Mouse (Mus musculus): ENCODE data around the gene Ston1. TPM values are rescaled to one million over a fixed set of nuclear protein-coding genes. Genes with fewer than 3 reads are reported as not detected.
A peak's percentile ranks its signal among the peaks of the same experiment; 100 is the strongest.

Ston1 gene
- total RNA-seq, 2 experiments from 2014 or later, result not detected

GRCm38 (mm10) chr17:88622711-88623110 is 25.2 kb downstream of the Ston1 start:
- no peak for ATAC-seq (replicated peaks; ENCODE audit: poor library complexity, severe bottlenecking)

- ATAC-seq (replicated peaks; ENCODE audit: poor library complexity, severe bottlenecking), result no peak
Measured at GRCm38 (mm10) chr17:88624386-88624785, 26.9 kb downstream of the Ston1 start.

GRCm38 (mm10) chr17:88625350-88625749 is 27.9 kb downstream of the Ston1 start:
- peak; percentile 28; the same call in 1 of the 2 replicates for ATAC-seq (replicated peaks; ENCODE audit: poor library complexity, severe bottlenecking)

- ATAC-seq (replicated peaks; ENCODE audit: poor library complexity, severe bottlenecking), result peak; percentile 79
Measured at GRCm38 (mm10) chr17:88625931-88626330, 28.4 kb downstream of the Ston1 start.

- no peak for ATAC-seq (replicated peaks; ENCODE audit: poor library complexity, severe bottlenecking)
Measured at GRCm38 (mm10) chr17:88626347-88626811, 28.9 kb downstream of the Ston1 start.

- ATAC-seq (replicated peaks; ENCODE audit: poor library complexity, severe bottlenecking), result no peak
Measured at GRCm38 (mm10) chr17:88627150-88627549, 29.7 kb downstream of the Ston1 start.

- ATAC-seq (replicated peaks; ENCODE audit: poor library complexity, severe bottlenecking), result no peak
Measured at GRCm38 (mm10) chr17:88628676-88629380, 31.3 kb downstream of the Ston1 start.

GRCm38 (mm10) chr17:88629381-88629759 is 31.9 kb downstream of the Ston1 start:
- ATAC-seq (replicated peaks; ENCODE audit: poor library complexity, severe bottlenecking), result no peak

GRCm38 (mm10) chr17:88629931-88630553 is 32.6 kb downstream of the Ston1 start:
- ATAC-seq (replicated peaks; ENCODE audit: poor library complexity, severe bottlenecking), result no peak

- ATAC-seq (replicated peaks; ENCODE audit: poor library complexity, severe bottlenecking), result no peak
Measured at GRCm38 (mm10) chr17:88630554-88630948, 33.1 kb downstream of the Ston1 start.

GRCm38 (mm10) chr17:88632631-88633030 is 35.1 kb downstream of the Ston1 start:
- no peak for ATAC-seq (replicated peaks; ENCODE audit: poor library complexity, severe bottlenecking)

- ATAC-seq (replicated peaks; ENCODE audit: poor library complexity, severe bottlenecking), result no peak
Measured at GRCm38 (mm10) chr17:88636076-88636475, 38.6 kb downstream of the Ston1 start.

GRCm38 (mm10) chr17:88636587-88636986 is 39.1 kb downstream of the Ston1 start:
- no peak for ATAC-seq (replicated peaks; ENCODE audit: poor library complexity, severe bottlenecking)

GRCm38 (mm10) chr17:88641012-88641411 is 43.5 kb downstream of the Ston1 start:
- ATAC-seq (replicated peaks; ENCODE audit: poor library complexity, severe bottlenecking), result peak; percentile 84

- ATAC-seq (replicated peaks; ENCODE audit: poor library complexity, severe bottlenecking), result no peak
Measured at GRCm38 (mm10) chr17:88641836-88642235, 44.4 kb downstream of the Ston1 start.

- no peak for ATAC-seq (replicated peaks; ENCODE audit: poor library complexity, severe bottlenecking)
Measured at GRCm38 (mm10) chr17:88644876-88645275, 47.4 kb downstream of the Ston1 start.

GRCm38 (mm10) chr17:88645299-88645698 is 47.8 kb downstream of the Ston1 start:
- peak; percentile 72 for ATAC-seq (replicated peaks; ENCODE audit: poor library complexity, severe bottlenecking)

- ATAC-seq (replicated peaks; ENCODE audit: poor library complexity, severe bottlenecking), result no peak
Measured at GRCm38 (mm10) chr17:88647149-88647548, 49.7 kb downstream of the Ston1 start.

GRCm38 (mm10) chr17:88652010-88652409 is 54.5 kb downstream of the Ston1 start:
- peak; percentile 65 for ATAC-seq (replicated peaks; ENCODE audit: poor library complexity, severe bottlenecking)

GRCm38 (mm10) chr17:88652702-88653374 is 55.4 kb downstream of the Ston1 start:
- ATAC-seq (replicated peaks; ENCODE audit: poor library complexity, severe bottlenecking), result peak; percentile 92

GRCm38 (mm10) chr17:88653375-88653769 is 55.9 kb downstream of the Ston1 start:
- ATAC-seq (replicated peaks; ENCODE audit: poor library complexity, severe bottlenecking), result no peak
